Mouse (Mus musculus) megakaryocyte-erythroid progenitor cell, adult 5-6 weeks (primary cell): ENCODE results near the gene Lpcat2b. TPM values are rescaled to one million over a fixed set of nuclear protein-coding genes. Genes with fewer than 3 reads are reported as not detected.
A peak's percentile ranks its signal among the peaks of the same experiment; 100 is the strongest.
"Not testable (repeated sequence)": the region's sequence is repeated elsewhere in the genome, so short reads cannot be mapped to it uniquely, and the experiment has no call there.

Source experiments
- ATAC-seq: replicated peaks from 2 replicates; pipeline ENCODE4 v1.8.0; 2016; ENCODE audit warnings: mild to moderate bottlenecking, inconsistent platforms; ENCODE audit not compliant: severe bottlenecking, poor library complexity, low FRiP score, low TSS enrichment
- total RNA-seq, 2 experiments: library from RNA; stranded (forward) in 1 of 2; stranded (reverse) in 1 of 2; fragments of 200-1000, 215-1000 nt in 1 of 2; fragments of >200 nt in 1 of 2; fragmentation: Nextera tagmentation in 1 of 2; gene quantifications; 2 replicates each; pipeline ENCODE4 v1.2.3; 2014 to 2017

The Lpcat2b gene
- not detected in 2 replicates for total RNA-seq (2014; fragmentation: Nextera tagmentation)
- not detected in 2 replicates for total RNA-seq (2017)

GRCm38 (mm10) chr5:107431249-107431648, at the start of gene Lpcat2b:
TSS of gene Lpcat2b (plus strand) at chr5:107431549.
- ATAC-seq = no peak

DNA sequence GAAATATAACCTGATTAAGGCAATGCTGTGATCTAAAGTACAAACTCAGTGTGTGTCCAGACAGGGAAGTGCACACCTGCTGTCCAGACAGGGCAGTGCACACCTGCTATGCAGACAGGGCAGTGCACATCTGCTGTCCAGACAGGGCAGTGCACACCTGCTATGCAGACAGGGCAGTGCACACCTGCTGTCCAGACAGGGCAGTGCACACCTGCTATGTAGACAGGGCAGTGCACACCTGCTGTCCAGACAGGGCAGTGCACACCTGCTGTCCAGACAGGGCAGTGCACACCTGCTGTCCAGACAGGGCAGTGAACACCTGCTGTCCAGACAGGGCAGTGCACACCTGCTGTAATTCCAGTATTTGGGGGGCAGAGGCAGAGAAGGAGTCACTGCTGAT, 44.9 kb upstream of the Lpcat2b start:
- ATAC-seq = not testable (repeated sequence)

DNA sequence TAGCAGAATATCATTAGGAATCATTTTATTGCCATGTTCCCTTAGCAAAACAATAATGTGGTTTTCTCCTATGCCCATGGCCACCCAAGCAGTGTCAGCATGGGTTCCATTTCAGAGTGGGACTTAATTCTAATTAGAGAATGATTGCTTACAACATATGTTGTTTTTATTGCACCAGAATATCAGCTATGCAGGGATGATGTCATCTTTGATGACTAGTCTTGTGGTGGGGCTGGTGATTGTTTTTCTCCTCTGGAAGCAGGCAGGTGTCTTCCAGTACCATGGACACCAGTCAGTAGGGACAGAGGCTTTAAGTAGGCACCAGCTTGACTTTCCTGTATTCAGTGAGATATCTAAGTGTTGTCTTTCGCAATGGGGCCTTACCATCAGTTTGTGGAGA, 43.6 kb upstream of the Lpcat2b start:
- ATAC-seq = no peak

DNA sequence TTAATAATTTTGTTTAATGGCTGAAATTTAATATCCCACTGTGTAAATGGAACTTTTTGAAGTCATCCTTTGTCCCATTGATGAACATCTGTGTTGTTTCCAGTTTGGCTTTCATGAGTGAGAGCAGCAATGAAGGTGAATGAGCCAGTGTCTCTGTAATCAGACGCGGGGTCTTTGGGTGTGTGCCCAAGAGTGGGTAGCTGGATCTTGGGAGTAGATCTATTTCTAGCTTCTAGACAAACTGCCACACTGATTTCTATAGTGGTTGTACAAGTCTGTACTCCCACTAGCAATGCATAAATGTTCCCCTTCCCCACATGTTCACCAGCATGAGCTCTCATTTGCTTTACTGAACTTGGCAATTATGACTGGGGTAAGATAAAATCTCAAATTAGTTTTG, 42.0 kb upstream of the Lpcat2b start:
- no peak for ATAC-seq

DNA sequence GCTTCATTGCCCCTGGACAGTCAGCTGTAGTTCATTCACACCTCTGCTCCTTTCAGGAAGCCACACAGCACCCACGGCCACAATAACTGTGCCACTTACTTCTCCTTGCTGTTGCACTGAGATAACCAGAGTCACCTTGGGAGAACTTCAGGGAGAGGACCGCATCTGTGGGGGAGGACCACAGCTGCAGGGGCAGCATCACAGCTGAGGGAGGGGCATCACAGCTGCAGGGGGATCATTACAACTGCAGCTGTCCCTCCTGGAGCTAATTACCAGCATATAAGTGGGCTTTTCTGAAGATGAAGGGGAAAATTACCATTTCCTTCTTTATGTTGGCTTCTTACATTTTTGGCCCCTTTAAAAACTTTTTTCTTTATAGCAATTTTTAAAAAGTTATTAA, 36.9 kb upstream of the Lpcat2b start:
- no peak for ATAC-seq

- ATAC-seq = no peak
Measured at GRCm38 (mm10) chr5:107402436-107402835, 28.9 kb upstream of the Lpcat2b start, which contains the start of gene Ephx4. TSS of gene Ephx4 (plus strand) at chr5:107402736.

- ATAC-seq = no peak
Measured at GRCm38 (mm10) chr5:107403011-107403946, 28.1 kb upstream of the Lpcat2b start.

- ATAC-seq = no peak
Measured at GRCm38 (mm10) chr5:107403947-107404684, 27.2 kb upstream of the Lpcat2b start.

DNA sequence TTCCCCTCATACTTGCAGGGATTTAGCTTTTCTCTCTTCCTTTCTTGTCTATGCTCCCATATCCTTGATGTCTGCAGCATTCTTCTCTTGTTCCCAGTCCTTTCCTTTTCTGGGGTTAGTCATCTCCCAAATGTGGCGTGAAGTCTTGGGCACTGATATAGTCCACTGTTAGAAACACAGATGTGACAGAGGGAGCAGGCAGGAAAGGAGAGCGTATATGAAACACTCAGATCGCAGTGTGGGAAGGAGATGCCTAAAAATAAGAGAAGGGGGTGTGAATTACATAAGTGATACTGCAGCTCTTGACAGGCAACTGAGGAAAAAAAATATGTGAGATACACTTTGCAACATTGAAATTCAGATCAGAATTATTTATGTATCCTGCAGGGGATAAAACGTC, 26.0 kb upstream of the Lpcat2b start:
- ATAC-seq = no peak

GRCm38 (mm10) chr5:107410305-107410704, 21.0 kb upstream of the Lpcat2b start:
- ATAC-seq = no peak

- ATAC-seq = no peak
Measured at GRCm38 (mm10) chr5:107411326-107411725, 20.0 kb upstream of the Lpcat2b start.

- ATAC-seq = no peak
Measured at GRCm38 (mm10) chr5:107412285-107412684, 19.1 kb upstream of the Lpcat2b start.

DNA sequence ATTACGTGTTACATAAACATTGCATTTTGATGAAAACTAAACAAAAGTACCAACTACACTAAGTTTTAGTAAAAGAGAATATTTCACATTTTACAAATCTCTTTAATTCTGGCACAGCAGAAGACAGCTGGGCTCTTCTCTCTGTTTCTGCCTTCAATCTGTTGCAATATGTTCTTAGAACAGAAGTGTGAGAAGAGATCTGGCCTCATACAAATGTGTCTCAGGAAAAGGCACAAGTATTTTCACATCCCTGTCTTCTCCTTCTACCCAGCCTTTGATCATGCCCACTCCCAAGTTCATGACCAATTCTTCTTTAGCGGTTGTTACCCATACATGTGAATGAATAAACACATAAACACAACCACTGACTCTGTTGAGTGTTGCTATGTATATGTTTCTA, 16.3 kb upstream of the Lpcat2b start:
- no peak for ATAC-seq

DNA sequence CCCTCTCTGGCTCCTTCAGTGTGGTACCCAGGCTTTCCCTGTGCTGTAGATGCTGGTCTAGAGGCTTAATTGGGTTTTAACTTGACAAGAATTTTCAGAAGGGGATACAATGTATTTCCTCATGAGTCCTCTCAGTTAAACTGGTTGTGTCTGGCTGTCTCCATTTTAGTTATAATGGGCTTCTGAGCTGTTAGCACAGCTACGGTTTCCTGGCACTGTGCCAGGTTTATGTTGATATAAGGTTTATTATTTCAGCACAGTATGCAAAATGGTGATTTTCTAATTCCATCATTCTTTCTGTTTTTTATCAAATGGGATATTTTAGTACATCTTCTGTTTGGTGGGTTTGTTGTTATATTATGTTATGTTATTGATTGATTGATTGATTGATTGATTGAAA, 9.7 kb upstream of the Lpcat2b start:
- no peak for ATAC-seq

DNA sequence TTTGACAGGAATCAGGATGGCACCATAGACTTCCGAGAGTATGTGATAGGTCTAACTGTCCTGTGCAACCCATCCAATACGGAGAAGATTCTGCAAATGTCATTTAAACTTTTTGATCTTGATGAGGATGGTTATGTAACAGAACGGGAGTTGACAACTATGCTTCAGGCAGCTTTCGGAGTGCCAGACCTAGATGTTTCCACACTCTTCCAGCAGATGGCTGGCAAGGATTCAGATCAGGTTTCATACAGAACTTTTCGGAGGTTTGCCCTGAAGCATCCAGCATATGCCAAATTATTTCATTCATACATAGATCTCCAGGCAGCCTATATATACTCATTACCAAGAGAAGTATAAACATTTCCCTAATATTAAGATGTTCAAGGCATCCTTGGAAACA, 2.7 kb downstream of the Lpcat2b start:
- ATAC-seq = no peak

DNA sequence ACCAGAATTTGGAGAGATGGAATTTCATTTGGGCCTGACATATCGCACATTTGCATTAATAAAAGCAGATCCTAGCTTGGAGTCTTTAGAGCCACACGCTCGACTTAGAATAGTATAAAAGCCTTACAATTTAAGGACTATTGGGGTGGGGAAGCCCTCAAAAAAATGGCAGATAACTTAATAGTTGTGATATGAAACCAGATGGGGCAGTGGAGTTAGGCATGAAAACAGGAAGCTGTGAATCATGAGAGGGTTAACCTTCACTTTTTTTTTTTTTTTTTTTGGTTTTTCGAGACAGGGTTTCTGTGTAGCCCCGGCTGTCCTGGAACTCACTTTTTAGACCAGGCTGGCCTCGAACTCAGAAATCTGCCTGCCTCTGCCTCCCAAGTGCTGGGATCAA, 4.8 kb downstream of the Lpcat2b start:
- no peak for ATAC-seq

DNA sequence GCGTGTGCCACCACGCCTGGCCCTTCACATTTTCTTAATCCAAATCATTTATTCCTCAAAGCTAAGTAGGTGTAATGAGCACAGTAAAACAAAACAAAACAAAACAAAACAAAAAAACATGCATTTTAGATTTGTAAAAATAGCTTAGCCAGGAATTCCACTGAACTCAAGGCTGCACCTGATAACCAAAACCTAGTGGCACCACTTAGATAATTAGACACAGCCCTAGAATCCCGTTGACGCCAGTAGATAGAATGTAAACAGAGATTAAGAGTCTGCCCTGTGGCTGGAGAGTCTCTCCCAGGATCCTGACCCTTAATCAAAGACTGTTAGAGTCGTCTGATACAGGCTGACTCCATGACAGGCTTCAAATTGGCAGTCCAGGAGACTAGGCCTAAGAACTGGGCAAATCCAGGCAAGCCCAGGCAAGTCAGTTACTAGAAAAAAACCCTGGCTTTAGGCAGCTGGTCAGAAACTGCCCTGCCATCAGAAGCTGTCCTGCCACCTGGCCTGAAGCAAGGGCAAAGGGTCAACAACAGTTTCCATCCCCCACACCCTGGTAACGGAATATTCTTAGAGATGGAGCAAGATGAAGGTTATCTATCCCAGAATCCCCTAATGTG, 5.3 kb downstream of the Lpcat2b start:
- ATAC-seq = peak; percentile 48

DNA sequence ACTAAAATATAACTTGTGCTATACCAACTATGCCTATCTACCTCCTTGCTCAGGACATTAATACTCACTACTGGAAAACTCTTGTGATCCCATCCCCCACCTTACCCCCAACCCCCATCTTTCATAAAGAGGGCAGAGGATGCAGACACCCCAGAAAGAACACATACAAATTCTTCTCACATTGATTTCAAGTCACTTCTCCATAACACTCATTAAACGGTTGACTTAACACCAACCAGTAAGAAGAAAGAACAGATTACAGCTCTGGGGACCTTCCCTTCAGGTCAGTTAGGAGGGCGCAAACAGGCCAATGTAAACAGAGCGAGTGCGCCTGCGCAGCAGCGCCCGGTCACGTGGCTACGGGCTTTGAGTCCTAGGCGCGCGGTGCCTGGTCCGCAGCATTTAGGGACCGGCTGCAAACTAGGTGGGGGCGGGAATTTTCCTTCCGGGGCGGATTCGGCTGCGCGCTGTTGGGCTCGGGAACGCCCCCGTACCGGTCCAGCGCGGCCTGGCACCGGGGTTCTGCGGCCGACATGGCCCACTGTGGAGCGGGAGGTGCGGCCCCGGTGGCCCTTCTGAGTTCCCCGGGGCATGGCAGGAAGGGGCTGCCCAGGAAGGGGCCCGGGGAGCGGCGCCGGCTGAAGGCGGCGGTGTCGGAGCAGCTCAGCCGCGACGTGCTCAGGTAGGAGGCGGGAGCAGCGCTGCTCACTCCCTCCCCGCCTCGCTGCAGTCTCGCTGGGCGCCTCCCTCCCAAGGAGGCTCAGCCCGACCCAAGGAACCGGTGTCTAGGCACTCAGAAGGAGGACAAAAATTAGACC, 6.3 kb downstream of the Lpcat2b start, which contains the start of gene Btbd8:
Btbd8 (plus strand) TSS at position 534 of the 818 bp plus-strand sequence.
- peak; percentile 88 for ATAC-seq

GRCm38 (mm10) chr5:107438353-107438752, 7.0 kb downstream of the Lpcat2b start:
- ATAC-seq = peak; percentile 25; the same call in 1 of the 2 replicates
